Mouse (Mus musculus) spleen, adult 2 months (tissue): ENCODE results near the gene Trim44. TPM values are rescaled to one million over a fixed set of nuclear protein-coding genes. Genes with fewer than 3 reads are reported as not detected.

Source experiments
- DNase-seq, 2 experiments: peaks; one replicate each; pipeline versions ENCODE4 v3.0.0 to v3.0.0-alpha.2; 2012 to 2021; ENCODE audit warnings: low spot score in 2 of 2, low read depth in 1 of 2
- H3K27ac ChIP-seq: fragments of 200-500 bp; 2 replicates; pipeline ENCODE4 v1.5.1; 2012; ENCODE audit warnings: low read length, inconsistent platforms; ENCODE audit not compliant: insufficient read depth
- H3K27me3 ChIP-seq: fragments of 200-500 bp; 2 replicates; pipeline ENCODE4 v1.6.1; 2012; ENCODE audit warnings: mild to moderate bottlenecking, moderate library complexity, low read length, inconsistent platforms; ENCODE audit not compliant: control insufficient read depth, insufficient read depth
- H3K36me3 ChIP-seq: fragments of 200-500 bp; 2 replicates; pipeline ENCODE4 v1.6.1; 2012; ENCODE audit warnings: mild to moderate bottlenecking, low read length, inconsistent platforms; ENCODE audit not compliant: control insufficient read depth, insufficient read depth
- H3K4me1 ChIP-seq: fragments of 200-500 bp; 2 replicates; pipeline ENCODE4 v1.6.1; 2011; ENCODE audit warnings: inconsistent platforms; ENCODE audit not compliant: control insufficient read depth, insufficient read depth, insufficient read length
- H3K4me3 ChIP-seq: fragments of 200-500 bp; 2 replicates; pipeline ENCODE4 v1.5.1; 2011; ENCODE audit warnings: mild to moderate bottlenecking, inconsistent platforms; ENCODE audit not compliant: insufficient read depth, insufficient read length; ENCODE audit errors: extremely low read depth
- CTCF ChIP-seq: fragments of 200-500 bp; IDR thresholded peaks from 2 replicates; pipeline ENCODE4 v1.5.1; 2011; ENCODE audit warnings: mild to moderate bottlenecking, inconsistent platforms; ENCODE audit not compliant: insufficient read depth, insufficient read length, insufficient replicate concordance; ENCODE audit errors: extremely low read depth
- POLR2A ChIP-seq: fragments of 200-500 bp; IDR thresholded peaks from 2 replicates; pipeline ENCODE4 v1.6.1; 2011; ENCODE audit warnings: low read depth, low read length, inconsistent platforms
- WGBS: fragments of 180-500 bp; shearing (Covaris S2); methylation state at CpG from one replicate; pipeline ENCODE4 v1.1.7; 2018; 5-methylcytosine and 5-hydroxymethylcytosine counted together
- polyA plus RNA-seq: library from polyadenylated mRNA; depleted of rRNA; stranded (reverse); fragments of >200 nt; gene quantifications from 2 replicates; pipeline ENCODE4 v1.2.3, GENCODE M21; 2012

Gene Trim44
- polyA plus RNA-seq, 1 experiment: 12.9 TPM

DNA sequence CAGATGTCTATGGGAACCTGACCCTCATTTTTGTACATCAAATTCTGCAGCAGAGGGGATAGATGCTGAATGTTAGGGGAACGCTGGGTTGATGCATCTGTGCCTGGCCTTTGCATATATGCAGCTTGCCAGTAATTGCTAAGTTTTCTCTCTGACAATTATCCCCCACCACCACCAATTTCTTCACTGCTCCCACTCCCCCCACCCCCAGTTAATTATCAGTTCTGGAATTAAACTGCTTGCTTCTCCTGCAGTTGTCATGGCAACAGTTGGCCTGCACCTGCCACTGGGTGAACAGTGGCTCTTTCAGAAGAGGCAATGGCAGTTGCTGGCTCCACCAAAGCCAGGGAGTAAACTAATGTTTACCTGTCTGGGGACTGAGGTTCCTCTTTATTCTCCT is 70.8 kb downstream of the Trim44 start:
- H3K4me3 ChIP-seq: no peak overlapping the region
- H3K27me3 ChIP-seq: no peaks in the 10 kb centered on the region
- no peaks in the 10 kb centered on the region for H3K36me3 ChIP-seq
- no peak for DNase-seq
- 88% methylated on average over 1 of the region's 1 CpGs for WGBS
- no peaks in the 10 kb centered on the region for H3K4me1 ChIP-seq
- TF ChIP-seq CTCF: no peak
- TF ChIP-seq POLR2A: no peak
- H3K27ac ChIP-seq: no peak overlapping the region

GRCm38 (mm10) chr2:102331932-102332331 is 75.7 kb downstream of the Trim44 start:
- WGBS: 92% methylated on average over 2 of the region's 2 CpGs
- Histone ChIP-seq H3K27ac (no peak overlapping the region), H3K4me3 (no peak overlapping the region), H3K4me1 (no peaks in the 10 kb centered on the region), H3K36me3 (no peaks in the 10 kb centered on the region), H3K27me3 (no peaks in the 10 kb centered on the region)
- TF ChIP-seq POLR2A (no peak), CTCF (no peak)
- no peak for DNase-seq

GRCm38 (mm10) chr2:102331092-102331491 is 76.5 kb downstream of the Trim44 start:
- Histone ChIP-seq H3K36me3 (no peaks in the 10 kb centered on the region), H3K27me3 (no peaks in the 10 kb centered on the region), H3K4me3 (no peak overlapping the region), H3K4me1 (no peaks in the 10 kb centered on the region), H3K27ac (no peak overlapping the region)
- 95% methylated on average over 3 of the region's 3 CpGs for WGBS
- no peak for DNase-seq
- no peak for TF ChIP-seq POLR2A
- no peak for TF ChIP-seq CTCF

DNA sequence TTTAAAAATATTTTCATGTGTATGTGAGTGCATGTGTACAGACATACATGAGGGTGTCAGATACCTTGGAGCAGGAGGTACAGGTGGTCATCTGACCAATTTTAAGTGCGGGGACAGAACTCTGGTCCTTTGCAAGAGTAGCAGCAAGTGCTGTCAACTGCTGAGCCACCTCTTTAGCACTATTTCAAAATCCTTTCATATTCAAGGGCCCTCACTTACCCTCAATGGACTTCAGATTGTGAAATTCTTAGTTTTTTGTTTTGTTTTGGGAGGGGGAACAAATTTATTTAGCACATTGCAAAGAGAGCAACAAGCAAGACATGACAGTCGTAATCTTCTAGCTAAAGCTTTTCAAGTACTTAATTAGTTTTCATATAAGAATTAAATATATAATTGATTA is 81.7 kb downstream of the Trim44 start:
- WGBS: 91% methylated on average over 2 of the region's 2 CpGs
- no peak overlapping the region for H3K27ac ChIP-seq
- no peaks in the 10 kb centered on the region for H3K27me3 ChIP-seq
- no peak for TF ChIP-seq POLR2A
- TF ChIP-seq CTCF: no peak
- no peaks in the 10 kb centered on the region for H3K4me1 ChIP-seq
- DNase-seq: no peak
- H3K4me3 ChIP-seq: no peak overlapping the region
- no peaks in the 10 kb centered on the region for H3K36me3 ChIP-seq

GRCm38 (mm10) chr2:102324336-102324735 is 83.3 kb downstream of the Trim44 start:
- H3K4me1 ChIP-seq: no peaks in the 10 kb centered on the region
- TF ChIP-seq POLR2A (no peak), CTCF (no peak)
- DNase-seq: no peak
- no peaks in the 10 kb centered on the region for H3K36me3 ChIP-seq
- H3K4me3 ChIP-seq: no peak overlapping the region
- H3K27me3 ChIP-seq: no peaks in the 10 kb centered on the region
- no peak overlapping the region for H3K27ac ChIP-seq

DNA sequence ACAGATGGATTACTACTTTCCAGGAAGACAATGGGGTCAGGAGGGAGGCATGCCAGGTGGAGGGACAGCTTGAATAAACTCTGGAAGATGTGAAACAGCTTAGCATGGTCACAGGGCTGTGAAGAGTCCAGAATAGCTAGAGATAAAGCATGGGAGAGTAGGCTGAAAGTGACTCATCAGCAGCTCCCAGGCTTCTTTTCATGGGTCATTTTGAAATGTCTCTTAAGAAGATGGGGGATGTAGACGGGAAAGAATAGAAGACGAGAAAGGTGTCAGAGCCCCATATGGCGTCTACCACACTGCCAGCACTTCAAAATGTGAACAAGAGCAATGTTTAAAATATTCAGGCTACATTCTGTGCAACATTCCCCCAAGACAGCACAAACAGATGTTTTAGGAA is 91.1 kb downstream of the Trim44 start:
- DNase-seq: no peak
- H3K36me3 ChIP-seq: no peaks in the 10 kb centered on the region
- TF ChIP-seq POLR2A (no peak), CTCF (no peak)
- no peak overlapping the region for H3K27ac ChIP-seq
- 89% methylated on average over 3 of the region's 3 CpGs for whole genome bisulfite sequencing
- H3K27me3 ChIP-seq: no peaks in the 10 kb centered on the region
- H3K4me1 ChIP-seq: no peaks in the 10 kb centered on the region
- H3K4me3 ChIP-seq: no peak overlapping the region

- no peaks in the 10 kb centered on the region for H3K36me3 ChIP-seq
- H3K27me3 ChIP-seq: no peaks in the 10 kb centered on the region
- DNase-seq: no peak
- TF ChIP-seq CTCF (no peak), POLR2A (no peak)
- no peaks in the 10 kb centered on the region for H3K4me1 ChIP-seq
- H3K27ac ChIP-seq: no peak overlapping the region
- H3K4me3 ChIP-seq: no peak overlapping the region
- 85% methylated on average over 4 of the region's 4 CpGs for WGBS
These were observed 92.5 kb downstream of the Trim44 start for GRCm38 (mm10) chr2:102315153-102315552.

DNA sequence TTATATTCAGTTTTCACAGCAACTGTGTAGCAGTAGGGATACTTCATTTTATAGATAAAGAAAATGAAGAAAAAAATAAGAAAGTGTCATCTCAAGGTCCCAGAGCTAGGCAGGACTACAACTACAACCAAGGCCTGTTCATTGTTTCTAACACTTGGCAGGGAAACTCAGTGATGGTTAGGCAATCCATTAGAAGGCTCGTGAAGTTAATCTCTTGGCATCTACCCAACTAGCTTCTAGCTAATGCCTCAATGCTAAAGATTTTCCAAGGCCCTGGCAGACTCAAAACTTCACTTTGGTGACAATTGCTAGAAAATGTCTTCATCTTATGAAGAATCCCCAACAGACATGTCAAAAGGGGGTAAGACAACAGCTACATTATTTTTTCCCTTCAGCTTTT is 93.0 kb downstream of the Trim44 start:
- Histone ChIP-seq H3K27me3 (no peaks in the 10 kb centered on the region), H3K27ac (no peak overlapping the region), H3K4me3 (no peak overlapping the region), H3K36me3 (no peaks in the 10 kb centered on the region), H3K4me1 (no peaks in the 10 kb centered on the region)
- WGBS: 69% methylated on average over 1 of the region's 1 CpGs
- no peak for TF ChIP-seq CTCF
- TF ChIP-seq POLR2A: no peak
- no peak for DNase-seq
